Mouse (Mus musculus): Measurements from ENCODE around the gene Ccdc92b. TPM values are rescaled to one million over a fixed set of nuclear protein-coding genes. Genes with fewer than 3 reads are reported as not detected.

The Ccdc92b gene
- polyA plus RNA-seq, 1 experiment from 2014 or later = 0.85 TPM

- no peak for ATAC-seq (ENCODE audit: insufficient number of reproducible peaks, low FRiP score, low TSS enrichment, low read depth)
- no peak for DNase-seq (ENCODE audit: low spot score)
- Histone ChIP-seq H3K4me2 (ENCODE audit: low read depth, severe bottlenecking) (no peak overlapping the region), H3K27me3 (ENCODE audit: control insufficient read depth, insufficient read depth, low read length) (no peaks in the 10 kb centered on the region), H3K9me3 (ENCODE audit: control insufficient read depth, low read length) (no peaks in the 10 kb centered on the region), H3K4me1 (ENCODE audit: control insufficient read depth, insufficient read depth, low read length) (no peaks in the 10 kb centered on the region), H3K36me3 (ENCODE audit: control insufficient read depth, insufficient read depth, low read length) (peaks cover 21% of the 10 kb centered on the region; the same call in 1 of the 2 replicates), H3K27ac (replicated peaks; ENCODE audit: low read depth, low read length) (no peak overlapping the region), H3K9ac (ENCODE audit: low read length) (no peak overlapping the region), H3K4me3 (ENCODE audit: low read depth, low read length) (no peak overlapping the region)
- WGBS = 95% methylated on average over 5 of the region's 5 CpGs
These were observed 52.4 kb downstream of the Ccdc92b start for GRCm38 (mm10) chr11:74671839-74672238.

DNA sequence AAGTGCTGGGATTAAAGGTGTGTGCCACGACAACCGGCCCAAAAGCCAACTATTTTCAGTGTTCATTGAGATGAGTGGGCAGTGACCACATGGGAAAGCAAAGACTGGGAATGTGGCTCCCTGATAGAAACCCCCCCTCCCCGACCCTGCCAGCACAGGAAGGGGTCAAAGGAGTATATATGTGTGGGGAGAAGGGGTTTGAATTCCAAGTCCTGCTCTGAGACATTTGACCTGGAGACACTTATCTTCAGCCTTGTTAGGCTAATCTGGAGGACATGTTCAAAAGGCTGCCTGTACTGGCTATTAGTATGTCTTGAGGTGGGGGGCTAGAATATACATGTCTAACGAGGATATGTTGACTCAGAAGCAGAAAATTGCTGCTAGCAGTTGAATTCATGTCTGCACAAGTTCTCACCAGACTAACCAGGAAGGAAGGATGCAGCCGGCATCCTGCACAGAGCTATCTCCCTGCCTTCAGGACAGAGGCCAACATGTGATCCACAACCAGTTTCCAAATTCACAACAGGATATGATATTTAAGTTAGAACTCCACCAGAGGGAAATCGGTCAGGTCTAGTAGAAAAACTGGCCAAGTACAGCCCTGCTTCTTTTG, 53.6 kb downstream of the Ccdc92b start:
- ATAC-seq (ENCODE audit: insufficient number of reproducible peaks, low FRiP score, low TSS enrichment, low read depth) = no peak
- Histone ChIP-seq H3K4me3 (ENCODE audit: low read depth, low read length) (no peak overlapping the region), H3K4me2 (ENCODE audit: low read depth, severe bottlenecking) (no peak overlapping the region), H3K9ac (ENCODE audit: low read length) (no peak overlapping the region), H3K36me3 (ENCODE audit: control insufficient read depth, insufficient read depth, low read length) (peaks cover 14% of the 10 kb centered on the region; the same call in 1 of the 2 replicates), H3K4me1 (ENCODE audit: control insufficient read depth, insufficient read depth, low read length) (no peaks in the 10 kb centered on the region), H3K27ac (replicated peaks; ENCODE audit: low read depth, low read length) (no peak overlapping the region), H3K9me3 (ENCODE audit: control insufficient read depth, low read length) (no peaks in the 10 kb centered on the region), H3K27me3 (ENCODE audit: control insufficient read depth, insufficient read depth, low read length) (no peaks in the 10 kb centered on the region)
- 82% methylated on average over 6 of the region's 6 CpGs for WGBS
- no peak for DNase-seq (ENCODE audit: low spot score)

DNA sequence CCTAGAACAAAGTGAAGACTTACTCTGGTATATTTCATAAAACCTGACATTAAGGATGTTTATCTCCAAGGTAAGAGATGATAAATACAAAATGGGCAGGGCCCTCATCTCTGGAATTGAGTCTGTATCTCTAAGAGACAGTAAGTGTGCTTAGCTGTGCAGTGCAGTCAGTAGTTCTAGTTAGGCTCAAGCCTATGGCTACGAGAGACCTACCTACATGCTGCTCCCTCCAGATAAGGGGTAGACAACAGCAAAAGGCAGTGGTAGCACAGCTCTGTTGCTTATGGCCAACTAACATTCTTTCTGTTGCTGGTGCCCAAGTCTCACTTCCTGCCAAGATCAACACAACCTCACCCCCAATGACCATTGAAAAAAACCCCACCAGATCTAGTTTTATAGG, 54.2 kb downstream of the Ccdc92b start:
- DNase-seq (ENCODE audit: low spot score) = no peak
- peaks cover 14% of the 10 kb centered on the region; the same call in 1 of the 2 replicates for H3K36me3 ChIP-seq (ENCODE audit: control insufficient read depth, insufficient read depth, low read length)
- H3K9me3 ChIP-seq (ENCODE audit: control insufficient read depth, low read length) = no peaks in the 10 kb centered on the region

GRCm38 (mm10) chr11:74674713-74675112, 55.3 kb downstream of the Ccdc92b start:
- Histone ChIP-seq H3K36me3 (ENCODE audit: control insufficient read depth, insufficient read depth, low read length) (peaks cover 12% of the 10 kb centered on the region; the same call in 1 of the 2 replicates), H3K4me2 (ENCODE audit: low read depth, severe bottlenecking) (no peak overlapping the region), H3K9me3 (ENCODE audit: control insufficient read depth, low read length) (no peaks in the 10 kb centered on the region), H3K4me3 (ENCODE audit: low read depth, low read length) (no peak overlapping the region), H3K9ac (ENCODE audit: low read length) (no peak overlapping the region), H3K27ac (replicated peaks; ENCODE audit: low read depth, low read length) (no peak overlapping the region), H3K27me3 (ENCODE audit: control insufficient read depth, insufficient read depth, low read length) (no peaks in the 10 kb centered on the region), H3K4me1 (ENCODE audit: control insufficient read depth, insufficient read depth, low read length) (no peaks in the 10 kb centered on the region)
- 93% methylated on average over 8 of the region's 8 CpGs for WGBS
- DNase-seq (ENCODE audit: low spot score) (no peak), ATAC-seq (ENCODE audit: insufficient number of reproducible peaks, low FRiP score, low TSS enrichment, low read depth) (no peak)

More for the DNA sequence above, 54.2 kb downstream of the Ccdc92b start:
- no peak overlapping the region for H3K9ac ChIP-seq (ENCODE audit: low read length)
- no peak overlapping the region for H3K27ac ChIP-seq (replicated peaks; ENCODE audit: low read depth, low read length)
- H3K27me3 ChIP-seq (ENCODE audit: control insufficient read depth, insufficient read depth, low read length) = no peaks in the 10 kb centered on the region
- 88% methylated on average over 1 of the region's 1 CpGs for WGBS
- H3K4me1 ChIP-seq (ENCODE audit: control insufficient read depth, insufficient read depth, low read length) = no peaks in the 10 kb centered on the region
- no peak overlapping the region for H3K4me3 ChIP-seq (ENCODE audit: low read depth, low read length)
- ATAC-seq (ENCODE audit: insufficient number of reproducible peaks, low FRiP score, low TSS enrichment, low read depth) = no peak
- H3K4me2 ChIP-seq (ENCODE audit: low read depth, severe bottlenecking) = no peak overlapping the region

GRCm38 (mm10) chr11:74675156-74675555, 55.8 kb downstream of the Ccdc92b start:
- Histone ChIP-seq H3K9me3 (ENCODE audit: control insufficient read depth, low read length) (no peaks in the 10 kb centered on the region), H3K4me2 (ENCODE audit: low read depth, severe bottlenecking) (no peak overlapping the region), H3K9ac (ENCODE audit: low read length) (no peak overlapping the region), H3K27me3 (ENCODE audit: control insufficient read depth, insufficient read depth, low read length) (no peaks in the 10 kb centered on the region), H3K27ac (replicated peaks; ENCODE audit: low read depth, low read length) (no peak overlapping the region), H3K36me3 (ENCODE audit: control insufficient read depth, insufficient read depth, low read length) (peaks cover 13% of the 10 kb centered on the region; the same call in 1 of the 2 replicates), H3K4me3 (ENCODE audit: low read depth, low read length) (no peak overlapping the region), H3K4me1 (ENCODE audit: control insufficient read depth, insufficient read depth, low read length) (no peaks in the 10 kb centered on the region)
- WGBS = 83% methylated on average over 4 of the region's 4 CpGs
- ATAC-seq (ENCODE audit: insufficient number of reproducible peaks, low FRiP score, low TSS enrichment, low read depth) = no peak
- no peak for DNase-seq (ENCODE audit: low spot score)

Other genes with a start within 250 kb of the Ccdc92b start
- 0.35 and 0.60 TPM in 2 replicates for gene Rap1gap2, start 8.7 kb upstream of the Ccdc92b start, polyA plus RNA-seq (2014; fragmentation: Nextera tagmentation; extraction: Ambion mirVana)
- gene Cluh, start 29.9 kb downstream of the Ccdc92b start, polyA plus RNA-seq (2014; fragmentation: Nextera tagmentation; extraction: Ambion mirVana) = 14.0 and 16.0 TPM in 2 replicates
- gene Pafah1b1, start 105.1 kb downstream of the Ccdc92b start, polyA plus RNA-seq (2014; fragmentation: Nextera tagmentation; extraction: Ambion mirVana) = 77.5 and 83.3 TPM in 2 replicates
- 51.6 and 54.7 TPM in 2 replicates for gene Mettl16, start 151.2 kb downstream of the Ccdc92b start, polyA plus RNA-seq (2014; fragmentation: Nextera tagmentation; extraction: Ambion mirVana)
- gene Mnt, start 211.3 kb downstream of the Ccdc92b start, polyA plus RNA-seq (2014; fragmentation: Nextera tagmentation; extraction: Ambion mirVana) = 5.1 and 5.5 TPM in 2 replicates

Measured in limb, embryonic 11.5 days (tissue).